In genomic region chr6:13619618-13620017, GRCm38 (mm10) we compare ENCODE assay signal across 13 mouse cellular contexts.
"Had no signal": no experiment of that assay in that cellular context is flagged by ENCODE, and none has a peak within 500 bp of the region (broad histone marks: within the 10 kb centered on the region; RNA-seq: fewer than 3 reads in every experiment).

No protein-coding gene starts in this region.

- H3K4me3 ChIP-seq: midbrain, embryonic 13.5 days; midbrain, embryonic 15.5 days; neural tube, embryonic 12.5 days; stomach, embryonic 15.5 days had no signal

- H3K27ac ChIP-seq: midbrain, embryonic 13.5 days; midbrain, embryonic 15.5 days; neural tube, embryonic 12.5 days; stomach, embryonic 15.5 days; stomach, postnatal 0 days had no signal

- DNase-seq: lung, adult 18-20 months; lung, embryonic 14.5 days; lung, postnatal 10 days; lung, postnatal 4 days; right cerebral cortex, postnatal 14 days; thymus, adult 2 months; thymus, postnatal 25 days; thymus, postnatal 4 days had no signal
